Mouse (Mus musculus) embryonic facial prominence, embryonic 13.5 days (tissue): Measurements from ENCODE around the gene 1700021F05Rik. TPM values are rescaled to one million over a fixed set of nuclear protein-coding genes. Genes with fewer than 3 reads are reported as not detected.
A peak's percentile ranks its signal among the peaks of the same experiment; 100 is the strongest.

ENCODE experiments used
- ATAC-seq: fragments of 200-750 bp; cut with Nextera tagmentation; 2 replicates; pipeline ENCODE4 v1.8.0; 2017; ENCODE audit warnings: low read depth; ENCODE audit not compliant: insufficient number of reproducible peaks, insufficient read depth, low FRiP score, low TSS enrichment
- H3K27ac ChIP-seq: fragments of 300-500 bp; sonication (generic); 2 replicates; pipeline ENCODE4 v1.5.1; 2015; ENCODE audit warnings: moderate library complexity, mild to moderate bottlenecking, inconsistent platforms
- H3K27me3 ChIP-seq: fragments of 300-500 bp; sonication (generic); 2 replicates; pipeline ENCODE4 v1.6.1; 2015; ENCODE audit warnings: mild to moderate bottlenecking, inconsistent platforms
- H3K36me3 ChIP-seq: fragments of 300-500 bp; sonication (generic); 2 replicates; pipeline ENCODE4 v1.6.1; 2015; ENCODE audit warnings: mild to moderate bottlenecking, inconsistent platforms
- H3K4me1 ChIP-seq: fragments of 300-500 bp; sonication (generic); 2 replicates; pipeline ENCODE4 v1.6.1; 2015; ENCODE audit warnings: inconsistent platforms
- H3K4me2 ChIP-seq: fragments of 300-500 bp; sonication (generic); 2 replicates; pipeline ENCODE4 v1.6.1; 2015; ENCODE audit warnings: moderate library complexity, mild to moderate bottlenecking, inconsistent platforms
- H3K4me3 ChIP-seq: fragments of 300-500 bp; sonication (generic); 2 replicates; pipeline ENCODE4 v1.5.1; 2015; ENCODE audit warnings: mild to moderate bottlenecking, inconsistent platforms
- H3K9ac ChIP-seq: fragments of 300-500 bp; sonication (generic); 2 replicates; pipeline ENCODE4 v1.6.1; 2015; ENCODE audit warnings: mild to moderate bottlenecking, inconsistent platforms
- H3K9me3 ChIP-seq: fragments of 300-500 bp; sonication (generic); 2 replicates; pipeline ENCODE4 v1.6.1; 2016; ENCODE audit warnings: inconsistent platforms
- WGBS: fragments of 180-500 bp; shearing (Covaris S2); methylation state at CpG from one replicate; pipeline ENCODE4 v1.1.7; 2015; ENCODE audit warnings: mixed read lengths; 5-methylcytosine and 5-hydroxymethylcytosine counted together
- polyA plus RNA-seq: library from polyadenylated mRNA; unstranded; fragments of >200 nt; fragmentation: Nextera tagmentation; extraction: Ambion mirVana; gene quantifications from 2 replicates; pipeline ENCODE4 v1.2.1, GENCODE M21; 2015

The 1700021F05Rik gene
- 66.0 and 76.1 TPM in 2 replicates for polyA plus RNA-seq

GRCm38 (mm10) chr10:43540442-43541152 lies at the start of gene 1700021F05Rik:
Gene 1700021F05Rik (minus strand): TSS chr10:43540994.
- H3K27me3 ChIP-seq: no peaks in the 10 kb centered on the region
- 0% methylated on average over 50 of the region's 56 CpGs for WGBS
- H3K4me3 ChIP-seq: peak within 1 kb of the TSS; percentile 85
- peaks cover 10% of the 10 kb centered on the region for H3K36me3 ChIP-seq
- peaks cover 17% of the 10 kb centered on the region for H3K4me1 ChIP-seq
- H3K9ac ChIP-seq: peak within 1 kb of the TSS; percentile 94
- H3K9me3 ChIP-seq: no peaks in the 10 kb centered on the region
- peak within 1 kb of the TSS; percentile 51 for H3K27ac ChIP-seq
- ATAC-seq: peak; percentile 96
- H3K4me2 ChIP-seq: peak within 1 kb of the TSS; percentile 70

DNA sequence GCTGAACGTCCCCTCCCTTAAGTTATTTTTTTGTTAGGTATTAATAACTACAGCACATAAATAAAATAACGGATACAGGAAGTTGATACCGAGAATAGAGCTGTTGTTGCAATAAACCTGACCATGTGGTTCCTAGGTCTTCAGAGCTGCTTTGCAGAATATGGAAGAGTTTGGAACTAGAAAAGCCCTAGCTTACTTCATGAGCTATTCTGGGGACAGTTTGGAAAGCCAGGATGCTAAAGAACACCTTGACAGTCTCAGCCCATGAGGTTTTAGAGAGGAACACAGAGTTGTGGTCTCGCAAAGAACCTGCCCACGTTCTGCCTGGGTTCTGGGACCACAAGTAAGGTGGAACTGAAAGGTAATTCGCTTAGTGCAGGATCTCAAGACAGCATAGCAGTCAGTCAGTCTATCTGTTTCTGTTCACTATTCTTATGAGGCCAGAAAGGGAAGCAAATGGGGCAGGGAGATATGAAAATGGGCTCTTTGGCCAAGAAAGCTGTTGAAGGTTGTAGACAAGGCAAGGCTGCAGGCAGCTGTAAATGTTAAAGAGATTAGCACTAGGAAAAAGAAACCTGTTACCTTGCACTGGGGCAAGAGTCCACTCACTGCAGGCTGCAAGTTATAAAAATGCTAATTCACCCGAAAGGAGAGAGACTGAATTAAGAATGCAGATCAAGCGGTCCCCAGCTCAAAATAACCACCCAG lies 47.8 kb upstream of the 1700021F05Rik start:
- Histone ChIP-seq H3K4me1 (0 out of 2 replicates have a peak, but pooled peaks cover 7% of the 10 kb centered on the region), H3K36me3 (peaks cover 14% of the 10 kb centered on the region), H3K4me3 (no peak overlapping the region), H3K27ac (no peak overlapping the region), H3K27me3 (no peaks in the 10 kb centered on the region), H3K9ac (no peak overlapping the region), H3K4me2 (0 out of 2 replicates have a peak overlapping the region, but pooled peaks have one; percentile 0), H3K9me3 (0 out of 2 replicates have a peak, but pooled peaks cover 4% of the 10 kb centered on the region)
- ATAC-seq: no peak
- 69% methylated on average over 8 of the region's 8 CpGs for WGBS

GRCm38 (mm10) chr10:43584538-43584937 lies 43.7 kb upstream of the 1700021F05Rik start:
- Histone ChIP-seq H3K27me3 (no peaks in the 10 kb centered on the region), H3K4me1 (peaks cover 10% of the 10 kb centered on the region; the same call in 1 of the 2 replicates), H3K36me3 (peaks cover 29% of the 10 kb centered on the region), H3K4me3 (no peak overlapping the region), H3K9me3 (0 out of 2 replicates have a peak, but pooled peaks cover 4% of the 10 kb centered on the region), H3K27ac (no peak overlapping the region), H3K9ac (no peak overlapping the region), H3K4me2 (no peak overlapping the region)
- no peak for ATAC-seq
- WGBS: 91% methylated on average over 4 of the region's 4 CpGs

DNA sequence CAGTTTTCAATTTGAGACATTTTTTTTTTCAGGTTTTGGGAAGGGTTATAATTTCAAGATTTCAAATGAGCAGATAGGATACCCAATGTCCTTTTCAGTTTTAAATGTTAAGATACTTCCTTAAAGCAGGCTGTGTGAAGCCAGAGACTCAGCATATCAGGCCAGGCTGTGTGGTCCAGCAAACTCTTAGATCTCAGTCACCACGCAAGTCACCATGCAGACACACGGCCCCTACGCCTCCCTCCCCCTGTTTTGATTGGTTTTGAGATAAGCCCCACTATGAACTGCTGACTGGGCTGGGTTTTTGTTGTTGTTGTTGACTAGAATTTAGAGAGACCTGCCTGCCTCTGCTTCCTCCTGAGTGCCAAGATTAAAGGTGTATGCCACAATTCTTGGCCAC lies 40.5 kb upstream of the 1700021F05Rik start:
- ATAC-seq: no peak
- H3K4me1 ChIP-seq: peaks cover 10% of the 10 kb centered on the region; the same call in 1 of the 2 replicates
- peak overlapping the region; percentile 85 for H3K4me2 ChIP-seq
- 0 out of 2 replicates have a peak, but pooled peaks cover 2% of the 10 kb centered on the region for H3K9me3 ChIP-seq
- H3K9ac ChIP-seq: peak overlapping the region; percentile 88
- 56% methylated on average over 3 of the region's 3 CpGs for WGBS
- peaks cover 29% of the 10 kb centered on the region for H3K36me3 ChIP-seq
- H3K27me3 ChIP-seq: peaks cover 8% of the 10 kb centered on the region; the same call in 1 of the 2 replicates
- peak overlapping the region; percentile 70 for H3K4me3 ChIP-seq
- H3K27ac ChIP-seq: peak overlapping the region; percentile 98; the same call in 1 of the 2 replicates

DNA sequence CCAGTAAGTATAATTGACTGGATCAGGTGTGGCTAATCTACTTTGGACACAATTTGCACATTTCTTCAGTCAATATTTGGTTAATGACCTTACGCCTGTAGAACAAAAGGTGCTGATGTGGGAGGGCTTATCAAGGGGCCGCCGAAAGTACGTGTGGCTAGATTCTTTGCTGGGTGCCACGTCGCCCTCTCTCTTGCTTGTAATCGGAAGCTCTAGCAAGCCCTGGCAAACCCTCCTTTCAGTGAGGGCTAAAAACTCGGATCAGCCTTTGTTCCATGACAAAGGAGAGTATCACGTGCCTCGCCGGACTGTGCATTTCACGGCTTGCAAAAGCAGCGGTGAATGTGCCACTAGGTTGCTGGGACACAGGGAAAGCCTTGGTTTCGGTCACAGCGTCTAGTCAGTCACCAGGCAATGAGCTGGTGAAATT lies 39.9 kb upstream of the 1700021F05Rik start:
- ATAC-seq: no peak
- H3K36me3 ChIP-seq: peaks cover 29% of the 10 kb centered on the region
- 1% methylated on average over 15 of the region's 15 CpGs for WGBS

GRCm38 (mm10) chr10:43579381-43580261 lies 38.8 kb upstream of the 1700021F05Rik start:
- H3K9me3 ChIP-seq: no peaks in the 10 kb centered on the region
- H3K36me3 ChIP-seq: peaks cover 25% of the 10 kb centered on the region
- ATAC-seq: peak; percentile 27
- peaks cover 10% of the 10 kb centered on the region; the same call in 1 of the 2 replicates for H3K4me1 ChIP-seq
- under 1% methylated on average over 49 of the region's 49 CpGs for WGBS
- H3K27me3 ChIP-seq: peaks cover 8% of the 10 kb centered on the region; the same call in 1 of the 2 replicates
- H3K4me3 ChIP-seq: peak overlapping the region; percentile 70
- H3K4me2 ChIP-seq: peak overlapping the region; percentile 85
- H3K27ac ChIP-seq: peak overlapping the region; percentile 98
- peak overlapping the region; percentile 88 for H3K9ac ChIP-seq

More for the DNA sequence above, 39.9 kb upstream of the 1700021F05Rik start:
- Histone ChIP-seq H3K4me1 (peaks cover 10% of the 10 kb centered on the region; the same call in 1 of the 2 replicates), H3K4me2 (peak overlapping the region; percentile 85), H3K27me3 (peaks cover 8% of the 10 kb centered on the region; the same call in 1 of the 2 replicates), H3K4me3 (peak overlapping the region; percentile 70), H3K9me3 (no peaks in the 10 kb centered on the region), H3K27ac (peak overlapping the region; percentile 98), H3K9ac (peak overlapping the region; percentile 88)

DNA sequence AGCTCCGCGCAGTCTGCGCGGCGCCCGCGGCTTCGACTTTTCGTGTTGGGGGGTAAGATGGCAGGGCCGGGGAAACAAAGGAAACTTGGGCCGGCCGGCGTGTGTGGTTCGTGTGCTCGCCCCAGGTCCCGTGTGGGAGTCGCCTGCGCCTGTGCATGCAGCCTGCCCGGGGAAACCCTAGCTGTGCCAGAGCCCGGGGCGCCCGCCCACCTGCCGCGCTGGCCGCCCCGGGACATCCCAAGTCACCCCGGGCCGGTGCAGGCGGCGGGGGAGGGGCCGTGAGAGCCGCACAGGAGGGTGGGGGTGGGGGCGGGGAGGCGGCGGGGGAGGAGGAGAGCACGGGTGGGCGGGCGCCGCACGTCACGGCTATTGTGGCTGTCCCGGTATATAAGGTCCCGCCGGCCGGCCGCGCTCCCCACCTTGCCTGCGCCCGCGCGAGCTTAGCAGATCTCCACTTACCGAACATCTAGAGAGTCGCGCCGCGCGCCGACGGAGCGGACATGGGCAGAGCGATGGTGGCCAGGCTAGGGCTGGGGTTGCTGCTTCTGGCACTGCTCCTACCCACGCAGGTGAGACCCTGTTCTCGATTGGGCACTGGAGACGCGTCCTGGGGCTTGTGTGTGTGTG lies 38.1 kb upstream of the 1700021F05Rik start:
- Histone ChIP-seq H3K27ac (peak overlapping the region; percentile 98), H3K4me1 (peaks cover 10% of the 10 kb centered on the region; the same call in 1 of the 2 replicates), H3K27me3 (peaks cover 8% of the 10 kb centered on the region; the same call in 1 of the 2 replicates), H3K4me2 (peak overlapping the region; percentile 85), H3K9me3 (no peaks in the 10 kb centered on the region), H3K36me3 (peaks cover 17% of the 10 kb centered on the region), H3K4me3 (peak overlapping the region; percentile 70), H3K9ac (peak overlapping the region; percentile 88)
- WGBS: under 1% methylated on average over 51 of the region's 65 CpGs
- peak; percentile 84 for ATAC-seq

GRCm38 (mm10) chr10:43578366-43578753 lies 37.6 kb upstream of the 1700021F05Rik start:
- Histone ChIP-seq H3K4me2 (peak overlapping the region; percentile 85), H3K4me3 (peak overlapping the region; percentile 70), H3K27me3 (peaks cover 8% of the 10 kb centered on the region; the same call in 1 of the 2 replicates), H3K9ac (peak overlapping the region; percentile 88), H3K9me3 (no peaks in the 10 kb centered on the region), H3K36me3 (peaks cover 12% of the 10 kb centered on the region), H3K27ac (peak overlapping the region; percentile 98), H3K4me1 (peaks cover 10% of the 10 kb centered on the region; the same call in 1 of the 2 replicates)
- under 1% methylated on average over 32 of the region's 32 CpGs for WGBS
- ATAC-seq: peak; percentile 44

GRCm38 (mm10) chr10:43577997-43578331 lies 37.2 kb upstream of the 1700021F05Rik start, which contains the start of gene Cd24a:
Gene Cd24a (plus strand): TSS chr10:43578284.
- peak within 1 kb of the TSS; percentile 70 for H3K4me3 ChIP-seq
- H3K9ac ChIP-seq: peak within 1 kb of the TSS; percentile 88
- H3K36me3 ChIP-seq: peaks cover 8% of the 10 kb centered on the region
- H3K27ac ChIP-seq: peak within 1 kb of the TSS; percentile 98
- ATAC-seq: no peak
- peaks cover 8% of the 10 kb centered on the region; the same call in 1 of the 2 replicates for H3K27me3 ChIP-seq
- under 1% methylated on average over 6 of the region's 6 CpGs for WGBS
- H3K9me3 ChIP-seq: no peaks in the 10 kb centered on the region
- H3K4me1 ChIP-seq: peaks cover 10% of the 10 kb centered on the region; the same call in 1 of the 2 replicates
- H3K4me2 ChIP-seq: peak within 1 kb of the TSS; percentile 85

DNA sequence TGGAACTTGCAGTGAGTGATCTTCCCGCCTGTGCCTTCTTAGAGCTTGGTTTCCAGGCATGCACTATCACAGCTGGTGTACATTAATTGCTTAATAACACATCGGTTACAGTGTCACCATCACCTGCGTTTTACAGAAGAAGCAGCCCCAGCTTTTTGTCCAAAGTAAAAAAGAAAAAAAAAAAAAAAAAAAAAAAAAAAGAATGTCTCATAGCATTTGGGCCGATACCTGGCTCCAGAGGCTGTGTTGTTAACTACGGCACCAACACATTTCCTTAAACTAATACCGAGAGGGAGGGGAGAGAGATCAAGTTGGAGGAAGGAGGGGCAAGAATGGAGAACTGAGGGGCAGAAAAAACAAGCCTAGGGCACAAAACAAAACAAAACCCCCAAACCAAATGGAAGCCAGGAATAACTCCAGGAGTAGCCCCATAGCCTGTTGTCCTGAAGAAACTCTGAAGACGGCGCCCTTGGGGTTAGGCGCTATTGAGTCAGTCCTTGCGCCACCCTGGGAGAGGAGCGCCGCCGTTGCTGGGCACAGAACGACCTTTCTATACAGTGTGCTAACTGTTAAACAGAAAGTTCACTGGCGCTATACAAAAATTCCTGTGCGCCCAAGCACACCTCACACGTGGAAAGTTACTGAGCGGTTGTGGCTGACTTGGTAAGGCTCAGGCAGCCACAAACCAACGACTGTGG lies 36.7 kb upstream of the 1700021F05Rik start:
- peak overlapping the region; percentile 62 for H3K9ac ChIP-seq
- ATAC-seq: no peak

More for the DNA sequence above, 36.7 kb upstream of the 1700021F05Rik start:
- Histone ChIP-seq H3K4me3 (peak overlapping the region; percentile 70), H3K27ac (peak overlapping the region; percentile 98), H3K27me3 (peaks cover 8% of the 10 kb centered on the region; the same call in 1 of the 2 replicates), H3K4me1 (peaks cover 10% of the 10 kb centered on the region; the same call in 1 of the 2 replicates), H3K36me3 (peaks cover 3% of the 10 kb centered on the region), H3K4me2 (peak overlapping the region; percentile 85), H3K9me3 (0 out of 2 replicates have a peak, but pooled peaks cover under 1% of the 10 kb centered on the region)
- WGBS: 12% methylated on average over 19 of the region's 19 CpGs
